Mouse (Mus musculus) embryonic stem cell, embryonic (primary cell): Measurements from ENCODE around the gene Atf7ip2.

Experiments used
- CTCF ChIA-PET, 4 experiments: fragments of 300-600 bp in 2 of 4; fragments of 350-600 bp in 2 of 4; sonication (Branson Sonifier 250); formaldehyde crosslinking; loops; one replicate each; lab custom pipeline; 2022; ENCODE audit warnings: inconsistent platforms in 2 of 4; lab: Charles Lee
- POLR2A ChIA-PET, 4 experiments: fragments of 300-600 bp in 2 of 4; fragments of 350-600 bp in 2 of 4; sonication (Branson Sonifier 250); formaldehyde crosslinking; loops; one replicate each; lab custom pipeline; 2022; ENCODE audit warnings: antibody characterized with exemption in 4 of 4, inconsistent platforms in 1 of 4; lab: Charles Lee

Atf7ip2 gene

GRCm38 (mm10) chr16:10276778-10277177 is 84.3 kb downstream of the Atf7ip2 start:
- ChIA-PET CTCF (interaction anchor here (0.6 to 6.9 kb wide), 14 partner anchors 35 to 1396 kb away, joined by 3 to 60 read pairs (median 3); no protein-coding TSS in a partner anchor), POLR2A (interaction anchor here in 3 of 4 experiments (0.8 to 1.9 kb wide), 10 partner anchors 109 to 266 kb away, joined by 3 to 8 read pairs (median 4); partner anchors contain the start of genes Nubp1 (in 2 of the 3) and Dexi (in 1 of the 3))

- CTCF ChIA-PET = interaction anchor here (0.5 to 5.7 kb wide), 71 partner anchors 8 to 604 kb away, joined by 3 to 112 read pairs (median 5); partner anchors contain the start of genes Nubp1 (in 3 of the 4), Emp2 (in 2 of the 4) and Tekt5 (in 2 of the 4)
- POLR2A ChIA-PET = interaction anchor here (0.6 to 2.5 kb wide), 23 partner anchors 9 to 815 kb away, joined by 3 to 14 read pairs (median 4); partner anchors contain the start of genes Nubp1 (in 2 of the 4), Atf7ip2 (in 1 of the 4) and Tekt5 (in 1 of the 4)
These were observed 87.9 kb downstream of the Atf7ip2 start for GRCm38 (mm10) chr16:10280286-10280951.

GRCm38 (mm10) chr16:10281890-10282289 is 89.4 kb downstream of the Atf7ip2 start:
- ChIA-PET CTCF (interaction anchor here (0.5 to 5.7 kb wide), 10 partner anchors 114 to 1069 kb away, joined by 3 to 112 read pairs (median 4); partner anchors contain the start of gene Tekt5 (in 1 of the 4)), POLR2A (interaction anchor here in 1 of 4 experiments (1.3 to 1.4 kb wide), 2 partner anchors 117 to 132 kb away, joined by 4 read pairs; no protein-coding TSS in a partner anchor)

- POLR2A ChIA-PET = interaction anchor here in 2 of 4 experiments (1.1 to 1.2 kb wide), 4 partner anchors 9 to 256 kb away, joined by 3 to 4 read pairs (median 4); partner anchors contain the start of gene Dexi (in 1 of the 2)
- CTCF ChIA-PET = interaction anchor here in 3 of 4 experiments (0.6 to 3.0 kb wide), 6 partner anchors 26 to 115 kb away, joined by 3 to 15 read pairs (median 7); partner anchors contain the start of gene Tekt5 (in 1 of the 3)
These were observed 94.2 kb downstream of the Atf7ip2 start for GRCm38 (mm10) chr16:10286513-10287268.

GRCm38 (mm10) chr16:10288115-10288514 is 95.6 kb downstream of the Atf7ip2 start:
- ChIA-PET POLR2A (interaction anchor here in 2 of 4 experiments (0.8 to 1.8 kb wide), 3 partner anchors 28 to 124 kb away, joined by 4 to 8 read pairs (median 7); partner anchors contain the start of gene Nubp1 (in 1 of the 2)), CTCF (interaction anchor here in 2 of 4 experiments (0.7 to 1.3 kb wide), 2 partner anchors 8 to 106 kb away, joined by 3 to 4 read pairs; no protein-coding TSS in a partner anchor)

GRCm38 (mm10) chr16:10297696-10298644 is 105.5 kb downstream of the Atf7ip2 start:
- ChIA-PET CTCF (interaction anchor here in 1 of 4 experiments (0.6 to 1.0 kb wide), 2 partner anchors 13 to 247 kb away, joined by 3 to 4 read pairs; no protein-coding TSS in a partner anchor), POLR2A (interaction anchor here in 2 of 4 experiments (1.0 to 1.2 kb wide), 3 partner anchors 19 to 97 kb away, joined by 3 read pairs; partner anchors contain the start of gene Tekt5 (in 1 of the 2))

GRCm38 (mm10) chr16:10299637-10300036 is 107.1 kb downstream of the Atf7ip2 start:
- CTCF ChIA-PET = interaction anchor here in 1 of 4 experiments (1.0 kb wide), 1 partner anchor 99 kb away, joined by 3 read pairs; no protein-coding TSS in a partner anchor
- POLR2A ChIA-PET = interaction anchor here in 1 of 4 experiments (0.7 to 1.3 kb wide), 5 partner anchors 17 to 244 kb away, joined by 3 to 4 read pairs (median 3); partner anchors contain the start of gene Atf7ip2

GRCm38 (mm10) chr16:10300231-10301186 is 108.0 kb downstream of the Atf7ip2 start:
- ChIA-PET POLR2A (interaction anchor here in 2 of 4 experiments (0.7 to 2.7 kb wide), 8 partner anchors 16 to 243 kb away, joined by 3 to 9 read pairs (median 3); partner anchors contain the start of genes Atf7ip2 (in 1 of the 2), Dexi (in 1 of the 2) and Nubp1 (in 1 of the 2)), CTCF (interaction anchor here in 3 of 4 experiments (0.5 to 1.0 kb wide), 3 partner anchors 98 to 1451 kb away, joined by 3 to 5 read pairs (median 3); no protein-coding TSS in a partner anchor)
